Mouse (Mus musculus): ENCODE results near the gene Scd1.
A peak's percentile ranks its signal among the peaks of the same experiment; 100 is the strongest.

Scd1 gene

GRCm38 (mm10) chr19:44407341-44408222, at the start of gene Scd1:
Gene Scd1, minus strand, starts transcription at chr19:44407879.
- DNase-seq (ENCODE audit: low read depth, low spot score) = peak; percentile 72

- DNase-seq (ENCODE audit: low read depth, low spot score) = no peak
Measured at GRCm38 (mm10) chr19:44455356-44455755, 47.7 kb upstream of the Scd1 start.

- DNase-seq (ENCODE audit: low read depth, low spot score) = no peak
Measured at GRCm38 (mm10) chr19:44454862-44455261, 47.2 kb upstream of the Scd1 start.

- no peak for DNase-seq (ENCODE audit: low read depth, low spot score)
Measured at GRCm38 (mm10) chr19:44447927-44448326, 40.2 kb upstream of the Scd1 start.

- no peak for DNase-seq (ENCODE audit: low read depth, low spot score)
Measured at GRCm38 (mm10) chr19:44445755-44446154, 38.1 kb upstream of the Scd1 start.

GRCm38 (mm10) chr19:44439302-44439701, 31.6 kb upstream of the Scd1 start:
- DNase-seq (ENCODE audit: low read depth, low spot score) = no peak

GRCm38 (mm10) chr19:44437975-44438374, 30.3 kb upstream of the Scd1 start:
- DNase-seq (ENCODE audit: low read depth, low spot score) = no peak

- no peak for DNase-seq (ENCODE audit: low read depth, low spot score)
Measured at GRCm38 (mm10) chr19:44432084-44432483, 24.4 kb upstream of the Scd1 start.

- DNase-seq (ENCODE audit: low read depth, low spot score) = no peak
Measured at GRCm38 (mm10) chr19:44427721-44428120, 20.0 kb upstream of the Scd1 start.

- DNase-seq (ENCODE audit: low read depth, low spot score) = no peak
Measured at GRCm38 (mm10) chr19:44422051-44422631, 14.5 kb upstream of the Scd1 start.

GRCm38 (mm10) chr19:44419530-44419929, 11.9 kb upstream of the Scd1 start:
- no peak for DNase-seq (ENCODE audit: low read depth, low spot score)

- DNase-seq (ENCODE audit: low read depth, low spot score) = peak; percentile 61
Measured at GRCm38 (mm10) chr19:44418945-44419344, 11.3 kb upstream of the Scd1 start.

GRCm38 (mm10) chr19:44418544-44418943, 10.9 kb upstream of the Scd1 start:
- no peak for DNase-seq (ENCODE audit: low read depth, low spot score)

GRCm38 (mm10) chr19:44418061-44418460, 10.4 kb upstream of the Scd1 start:
- DNase-seq (ENCODE audit: low read depth, low spot score) = no peak

GRCm38 (mm10) chr19:44417448-44417847, 9.8 kb upstream of the Scd1 start:
- DNase-seq (ENCODE audit: low read depth, low spot score) = no peak

GRCm38 (mm10) chr19:44416240-44416639, 8.6 kb upstream of the Scd1 start:
- DNase-seq (ENCODE audit: low read depth, low spot score) = no peak

GRCm38 (mm10) chr19:44415464-44415863, 7.8 kb upstream of the Scd1 start:
- DNase-seq (ENCODE audit: low read depth, low spot score) = no peak

- no peak for DNase-seq (ENCODE audit: low read depth, low spot score)
Measured at GRCm38 (mm10) chr19:44410269-44410992, 2.8 kb upstream of the Scd1 start.

GRCm38 (mm10) chr19:44408595-44408994, 916 bp upstream of the Scd1 start:
- no peak for DNase-seq (ENCODE audit: low read depth, low spot score)

GRCm38 (mm10) chr19:44408223-44408545, 505 bp upstream of the Scd1 start:
- no peak for DNase-seq (ENCODE audit: low read depth, low spot score)

GRCm38 (mm10) chr19:44403546-44403945, 4.1 kb downstream of the Scd1 start:
- no peak for DNase-seq (ENCODE audit: low read depth, low spot score)

GRCm38 (mm10) chr19:44400484-44401197, 7.0 kb downstream of the Scd1 start:
- no peak for DNase-seq (ENCODE audit: low read depth, low spot score)

Measured in embryo, embryonic 11.5 days (tissue).